Mouse (Mus musculus): Measurements from ENCODE around the gene Pkd1l1. TPM values are rescaled to one million over a fixed set of nuclear protein-coding genes. Genes with fewer than 3 reads are reported as not detected.

Gene Pkd1l1
- total and polyA plus RNA-seq, 3 experiments: not detected

DNA sequence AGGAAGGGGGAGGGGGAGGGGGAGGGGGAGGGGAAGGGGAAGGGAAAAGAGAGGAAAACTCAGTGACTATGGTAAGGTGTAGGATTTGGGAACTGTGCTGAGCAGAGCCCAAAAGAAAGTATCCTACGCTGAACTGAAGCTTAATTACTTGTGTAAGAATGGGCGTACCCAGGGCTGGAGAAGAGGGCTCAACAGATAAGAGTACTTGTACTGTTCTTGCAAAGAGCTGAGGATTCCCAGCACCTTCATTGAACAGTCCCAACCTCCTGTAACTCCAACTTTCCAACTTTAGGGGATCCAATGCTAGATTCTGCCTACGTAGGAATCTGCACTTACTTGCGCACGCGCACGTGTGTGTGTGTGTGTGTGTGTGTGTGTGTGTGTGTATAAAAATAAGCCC, 5.0 kb downstream of the Pkd1l1 start:
- DNase-seq (ENCODE audit: extremely low read depth): no peak
- H3K4me1 ChIP-seq (ENCODE audit: control insufficient read depth in 1 of 2, insufficient read depth in 2 of 2): no peaks in the 10 kb centered on the region
- H3K27me3 ChIP-seq (replicated peaks): peaks cover 83% of the 10 kb centered on the region
- H3K79me2 ChIP-seq (replicated peaks; ENCODE audit: control insufficient read depth, extremely low read depth, insufficient read depth, poor library complexity, severe bottlenecking): no peaks in the 10 kb centered on the region
- in situ Hi-C loops (cut with MboI; ENCODE audit: low pct_ligation_motif_present, low pct_unique_long_range_greater_than_20kb, low sequenced_read_pairs) (no loop called here), dilution Hi-C loops (cut with MboI; ENCODE audit: extremely low pct_ligation_motif_present, extremely low pct_unique_long_range_greater_than_20kb, low sequenced_read_pairs) (no loop called here)
- H3K4me3 ChIP-seq (replicated peaks in 1 of 3; ENCODE audit: low read depth in 2 of 3, low read length in 2 of 3, poor library complexity in 1 of 3): no peak overlapping the region
- H3K36me3 ChIP-seq (replicated peaks in 1 of 2; ENCODE audit: control insufficient read depth in 1 of 2, insufficient read depth in 1 of 2, low read length in 1 of 2): no peaks in the 10 kb centered on the region
- H3K27ac ChIP-seq (ENCODE audit: insufficient read depth, low read depth): no peak overlapping the region
- no peaks in the 10 kb centered on the region for H3K9me3 ChIP-seq (replicated peaks; ENCODE audit: low read length)
- no peak overlapping the region for H3K4me2 ChIP-seq (ENCODE audit: insufficient read depth, low read depth, poor library complexity, severe bottlenecking)
- no peak overlapping the region for H3K9ac ChIP-seq (ENCODE audit: insufficient read depth, low read depth)
- no peak for TF ChIP-seq MYC (IDR thresholded peaks at IDR 0.05; ENCODE audit: low read depth, low read length)
- TF ChIP-seq TCF12 (IDR thresholded peaks at IDR 0.05; ENCODE audit: low read depth, low read length): no peak
- no peak for TF ChIP-seq CTCF (conservative IDR thresholded peaks at IDR 0.05 in 1 of 2, IDR thresholded peaks at IDR 0.05 in 1 of 2; ENCODE audit: low read depth in 2 of 2, low read length in 2 of 2)
- no peak for TF ChIP-seq ETS1 (conservative IDR thresholded peaks at IDR 0.05; ENCODE audit: low read depth, low read length)
- TF ChIP-seq BHLHE40 (IDR thresholded peaks at IDR 0.05; ENCODE audit: low read depth, low read length): no peak
- TF ChIP-seq MAX (IDR thresholded peaks at IDR 0.05; ENCODE audit: low read length): no peak
- no peak for TF ChIP-seq TBP (conservative IDR thresholded peaks at IDR 0.05; ENCODE audit: low read depth, low read length)
- no peak for TF ChIP-seq UBTF (IDR thresholded peaks at IDR 0.05; ENCODE audit: low read depth, low read length)
- TF ChIP-seq RCOR1 (conservative IDR thresholded peaks at IDR 0.05; ENCODE audit: low read depth, low read length): no peak
- no peak for TF ChIP-seq ZMIZ1 (IDR thresholded peaks at IDR 0.05; ENCODE audit: low read depth, low read length)
- no peak for TF ChIP-seq USF2 (conservative IDR thresholded peaks at IDR 0.05; ENCODE audit: low read depth, low read length)
- no peak for TF ChIP-seq JUN (IDR thresholded peaks at IDR 0.05; ENCODE audit: insufficient read depth, low read depth, low read length)
- TF ChIP-seq MEF2A (IDR thresholded peaks at IDR 0.05; ENCODE audit: borderline replicate concordance, low read depth, low read length): no peak

GRCm38 (mm10) chr11:8958572-8958971, 14.5 kb downstream of the Pkd1l1 start:
- Histone ChIP-seq H3K9me3 (replicated peaks; ENCODE audit: low read length) (peaks cover 2% of the 10 kb centered on the region), H3K4me3 (replicated peaks in 1 of 3; ENCODE audit: low read depth in 2 of 3, low read length in 2 of 3, poor library complexity in 1 of 3) (no peak overlapping the region), H3K9ac (ENCODE audit: insufficient read depth, low read depth) (no peak overlapping the region), H3K27me3 (replicated peaks) (peaks cover 52% of the 10 kb centered on the region), H3K4me2 (ENCODE audit: insufficient read depth, low read depth, poor library complexity, severe bottlenecking) (no peak overlapping the region), H3K79me2 (replicated peaks; ENCODE audit: control insufficient read depth, extremely low read depth, insufficient read depth, poor library complexity, severe bottlenecking) (no peaks in the 10 kb centered on the region), H3K36me3 (replicated peaks in 1 of 2; ENCODE audit: control insufficient read depth in 1 of 2, insufficient read depth in 1 of 2, low read length in 1 of 2) (no peaks in the 10 kb centered on the region), H3K4me1 (ENCODE audit: control insufficient read depth in 1 of 2, insufficient read depth in 2 of 2) (no peaks in the 10 kb centered on the region), H3K27ac (ENCODE audit: insufficient read depth, low read depth) (no peak overlapping the region)
- dilution Hi-C loops (cut with MboI; ENCODE audit: extremely low pct_ligation_motif_present, extremely low pct_unique_long_range_greater_than_20kb, low sequenced_read_pairs): no loop called here
- in situ Hi-C loops (cut with MboI; ENCODE audit: low pct_ligation_motif_present, low pct_unique_long_range_greater_than_20kb, low sequenced_read_pairs): no loop called here
- DNase-seq (ENCODE audit: extremely low read depth): no peak
- TF ChIP-seq PAX5 (IDR thresholded peaks at IDR 0.05; ENCODE audit: low read length) (no peak), MAX (IDR thresholded peaks at IDR 0.05; ENCODE audit: low read length) (no peak), NELFE (IDR thresholded peaks at IDR 0.05; ENCODE audit: low read depth, low read length) (no peak), POLR2AphosphoS2 (IDR thresholded peaks at IDR 0.05; ENCODE audit: low read depth, low read length) (no peak), CHD1 (IDR thresholded peaks at IDR 0.05; ENCODE audit: low read depth, low read length) (no peak), ZMIZ1 (IDR thresholded peaks at IDR 0.05; ENCODE audit: low read depth, low read length) (no peak), E2F4 (IDR thresholded peaks at IDR 0.05; ENCODE audit: insufficient replicate concordance, low read depth, low read length) (no peak), JUND (conservative IDR thresholded peaks at IDR 0.05; ENCODE audit: low read depth, low read length) (no peak), MXI1 (IDR thresholded peaks at IDR 0.05; ENCODE audit: low read depth, low read length) (no peak), MEF2A (IDR thresholded peaks at IDR 0.05; ENCODE audit: borderline replicate concordance, low read depth, low read length) (no peak), IRF4 (IDR thresholded peaks at IDR 0.05; ENCODE audit: low read depth, low read length) (no peak), MYC (IDR thresholded peaks at IDR 0.05; ENCODE audit: low read depth, low read length) (no peak), MAFK (IDR thresholded peaks at IDR 0.05; ENCODE audit: insufficient replicate concordance, low read length) (no peak), CHD2 (IDR thresholded peaks at IDR 0.05; ENCODE audit: low read length) (no peak), NRF1 (IDR thresholded peaks at IDR 0.05; ENCODE audit: low read depth, low read length) (no peak), CTCF (conservative IDR thresholded peaks at IDR 0.05 in 1 of 2, IDR thresholded peaks at IDR 0.05 in 1 of 2; ENCODE audit: low read depth in 2 of 2, low read length in 2 of 2) (no peak), POLR2A (IDR thresholded peaks at IDR 0.05; ENCODE audit: low read depth, low read length) (no peak), USF2 (conservative IDR thresholded peaks at IDR 0.05; ENCODE audit: low read depth, low read length) (no peak), RAD21 (IDR thresholded peaks at IDR 0.05; ENCODE audit: low read depth, low read length) (no peak)

All from CH12.LX (cell line).